ENCODE assay signal across 8 mouse cellular contexts in genomic region chr7:92637021-92637625, GRCm38 (mm10). TPM values are rescaled to one million over a fixed set of nuclear protein-coding genes. Genes with fewer than 3 reads are reported as not detected.
A peak's percentile ranks its signal among the peaks of the same experiment; 100 is the strongest.
DNase-seq lines count a peak whose midpoint lies in the region; ATAC-seq and TF ChIP-seq lines count a peak whose summit lies in the region.

Ankrd42 (minus strand) TSS chr7:92637142.

- under 1% methylated on average over 44 of the region's 44 CpGs for WGBS in forebrain, embryonic 15.5 days
- WGBS in lung, adult 2 months = under 1% methylated on average over 44 of the region's 44 CpGs

- peak within 1 kb of the TSS; percentile 78 for H3K27ac ChIP-seq in ES-E14 (ENCODE audit: insufficient read depth, low read depth, low read length, poor library complexity, severe bottlenecking)
- peak within 1 kb of the TSS; percentile 85 for H3K27ac ChIP-seq in forebrain, embryonic 15.5 days (replicated peaks)

- ATAC-seq in forebrain, embryonic 15.5 days (replicated peaks) = peak; percentile 99
- ATAC-seq in neutrophil, adult 5-6 weeks (ENCODE audit: extremely low read depth, insufficient number of reproducible peaks, low FRiP score, poor library complexity, severe bottlenecking) = peak; percentile 98

- intact Hi-C loops in heart, postnatal 25 days (cut with DNase I) = loop anchor here (5.0 to 10.0 kb wide), 3 partner anchors 75 to 458 kb away; partner anchors contain the start of genes Ccdc90b and Rab30

- in situ Hi-C loops in ES-E14 (cut with MboI; ENCODE audit: low sequenced_read_pairs in 2 of 2, unreplicated experiment in 2 of 2) = no loop called here

- TF ChIP-seq CTCF in lung, adult 2 months (IDR thresholded peaks at IDR 0.05; ENCODE audit: insufficient read depth, low read length) = no peak

- no peaks in the 10 kb centered on the region for H3K4me1 ChIP-seq in ES-E14 (ENCODE audit: control insufficient read depth in 2 of 2, insufficient read depth in 2 of 2, low read length in 2 of 2, poor library complexity in 1 of 2)
- peaks cover 23% of the 10 kb centered on the region for H3K4me1 ChIP-seq in forebrain, embryonic 15.5 days
- peaks cover 3% of the 10 kb centered on the region; the same call in 1 of the 2 replicates for H3K4me1 ChIP-seq in lung, adult 2 months (ENCODE audit: control insufficient read depth, insufficient read depth, low read length)

- peak within 1 kb of the TSS; percentile 97 for H3K9ac ChIP-seq in ES-E14 (ENCODE audit: insufficient read depth, low read depth, low read length, poor library complexity, severe bottlenecking)
- peak within 1 kb of the TSS; percentile 88 for H3K9ac ChIP-seq in forebrain, embryonic 15.5 days (replicated peaks)

- peaks cover 4% of the 10 kb centered on the region for H3K36me3 ChIP-seq in ES-E14 (ENCODE audit: control insufficient read depth, insufficient read depth, low read length, poor library complexity, severe bottlenecking)
- H3K36me3 ChIP-seq in forebrain, embryonic 15.5 days = peaks cover 16% of the 10 kb centered on the region

- peak within 1 kb of the TSS; percentile 73 to 83 for H3K4me3 ChIP-seq in ES-E14 (ENCODE audit: insufficient read depth in 1 of 2, low read depth in 1 of 2, low read length in 2 of 2, poor library complexity in 1 of 2, severe bottlenecking in 1 of 2)
- H3K4me3 ChIP-seq in forebrain, embryonic 15.5 days = peak within 1 kb of the TSS; percentile 95
- peak within 1 kb of the TSS; percentile 77 for H3K4me3 ChIP-seq in lung, adult 2 months (replicated peaks; ENCODE audit: extremely low read depth, low read depth, low read length)

- no peaks in the 10 kb centered on the region for H3K9me3 ChIP-seq in ES-E14 (ENCODE audit: control insufficient read depth, insufficient read depth, low read depth, low read length)
- H3K9me3 ChIP-seq in forebrain, embryonic 15.5 days = no peaks in the 10 kb centered on the region

- H3K27me3 ChIP-seq in forebrain, embryonic 15.5 days = no peaks in the 10 kb centered on the region

- H3K4me2 ChIP-seq in forebrain, embryonic 15.5 days (replicated peaks) = peak within 1 kb of the TSS; percentile 94

- peak; percentile 49; the same call in 1 of the 2 replicates for TF ChIP-seq POLR2A in lung, adult 2 months (IDR thresholded peaks at IDR 0.05; ENCODE audit: borderline replicate concordance, extremely low read depth, low read depth, low read length)

- peak; percentile 95 for DNase-seq in ES-E14 (ENCODE audit: low read depth, low spot score)
- DNase-seq in cerebellum, adult 11-12 months = peak; percentile 85
- DNase-seq in heart, postnatal 25 days (ENCODE audit: low spot score) = peak; percentile 82
- peak; percentile 88 to 95 for DNase-seq in layer of hippocampus, adult 18-20 months (ENCODE audit: low spot score in 2 of 2)
- DNase-seq in lung, adult 2 months = peak; percentile 93
- peak; percentile 75 to 82 for DNase-seq in thymus, adult 18-20 months

TF ChIP-seq in ES-E14, 5 proteins besides CTCF, POLR2A, EP300 and RAD21:
- TF ChIP-seq CHD2 (IDR thresholded peaks at IDR 0.05; ENCODE audit: low read depth, low read length) (no peak), HCFC1 (IDR thresholded peaks at IDR 0.05; ENCODE audit: borderline replicate concordance, insufficient read depth, low read length) (no peak; the same call in 1 of the 2 replicates), MAFK (IDR thresholded peaks at IDR 0.05; ENCODE audit: insufficient read depth, low read depth, low read length) (no peak), ZNF384 (IDR thresholded peaks at IDR 0.05; ENCODE audit: low read depth, low read length) (no peak), ZC3H11A (IDR thresholded peaks at IDR 0.05; ENCODE audit: borderline replicate concordance, low read depth, low read length) (no peak)
TF ChIP-seq in ES-E14: peak in this region for 0.

RNA-seq across cellular contexts. Expression of gene Ankrd42, which starts in this region (rescaled TPM):
- total RNA-seq in ES-E14 (2012; rRNA removed) = 5.2 and 6.1 TPM in 2 replicates
- polyA plus RNA-seq in forebrain, embryonic 15.5 days (2015; fragmentation: Nextera tagmentation; extraction: Ambion mirVana) = 16.1 and 17.2 TPM in 2 replicates
- 1 to 10 TPM; 1.0 to 1.1 TPM for total RNA-seq in heart, postnatal 25 days (2021)
- total RNA-seq in layer of hippocampus, adult 18-20 months (2021) = 10 to 100 TPM; 16.3 to 17.1 TPM
- 2.3 and 3.4 TPM in 2 replicates for polyA plus RNA-seq in lung, adult 2 months (2012; rRNA removed)
- 0.12 TPM in 1 of 2 replicates, not detected in the other for total RNA-seq in neutrophil, adult 5-6 weeks (2017)

Comparison
In these comparisons a context has a peak if more than half of its experiments do, and no peak if none do; other contexts are left out.
1. Peak in every context shown above with its lines: DNase-seq, ATAC-seq, H3K4me3 ChIP-seq and H3K27ac ChIP-seq.
2. Peak in ATAC-seq in neutrophil, adult 5-6 weeks; RNA of the gene not detected or under 1 TPM.